In the genomic region with DNA sequence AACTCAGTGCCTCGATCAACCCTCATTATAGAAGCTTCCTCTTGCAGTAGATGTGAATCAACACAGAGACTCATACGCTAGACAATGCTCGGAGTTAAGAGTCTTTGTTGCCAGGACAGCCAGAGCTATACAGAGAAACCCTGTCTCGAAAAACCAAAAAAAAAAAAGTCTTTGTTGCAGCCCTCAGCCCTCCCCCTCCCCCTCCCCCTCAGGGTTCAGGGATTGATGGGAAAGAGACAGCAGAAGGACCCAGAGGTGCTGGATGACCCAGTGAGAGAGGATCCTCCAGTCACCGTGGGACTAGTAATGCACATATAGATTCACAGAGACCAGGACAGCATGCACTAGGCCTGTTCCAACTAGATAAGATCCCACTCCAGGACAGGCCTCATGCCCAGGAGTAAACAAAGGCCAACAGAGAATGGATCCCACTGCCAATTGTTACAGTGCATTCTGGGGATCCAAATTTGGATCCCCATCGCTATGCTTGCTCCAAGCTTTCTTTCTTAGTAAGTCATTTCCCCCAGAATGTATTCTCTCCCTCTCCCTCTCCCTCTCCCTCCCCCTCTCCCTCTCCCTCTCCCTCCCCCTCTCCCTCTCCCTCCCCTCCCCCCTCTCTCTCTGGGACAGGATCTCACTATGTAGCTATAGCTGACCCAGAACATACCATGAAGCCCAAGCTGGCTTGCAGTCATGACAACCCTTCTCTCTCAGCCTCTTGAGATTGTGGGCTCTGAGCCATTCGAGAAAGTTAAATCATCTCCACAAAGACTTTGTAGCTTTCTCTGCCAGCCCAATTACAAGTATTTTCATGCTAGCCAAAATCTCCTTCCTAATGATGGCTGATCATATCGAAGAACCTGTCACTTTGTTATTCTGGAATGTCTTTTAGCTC, we compare ENCODE assay signal across 10 mouse cellular contexts. TPM values are rescaled to one million over a fixed set of nuclear protein-coding genes. Genes with fewer than 3 reads are reported as not detected.
A peak's percentile ranks its signal among the peaks of the same experiment; 100 is the strongest.
DNase-seq lines count a peak whose midpoint lies in the region; ATAC-seq and TF ChIP-seq lines count a peak whose summit lies in the region.
"Had no signal": no experiment of that assay in that cellular context is flagged by ENCODE, and none has a peak within 500 bp of the region (broad histone marks: within the 10 kb centered on the region; RNA-seq: fewer than 3 reads in every experiment).

No protein-coding gene starts in this region.

- H3K27ac ChIP-seq in neural tube, embryonic 13.5 days (replicated peaks), result peak overlapping the region; percentile 75; the same call in 1 of the 2 replicates
- peak overlapping the region; percentile 81 for H3K27ac ChIP-seq in hindbrain, postnatal 0 days
- peak overlapping the region; percentile 55 for H3K27ac ChIP-seq in midbrain, embryonic 16.5 days (ENCODE audit: low read length)

- no peak for TF ChIP-seq CTCF in hindbrain, postnatal 0 days (IDR thresholded peaks at IDR 0.05; ENCODE audit: low read depth)

- no peaks in the 10 kb centered on the region for H3K36me3 ChIP-seq in neural tube, embryonic 13.5 days
- H3K36me3 ChIP-seq in hindbrain, postnatal 0 days (ENCODE audit: insufficient read depth, low read length), result no peaks in the 10 kb centered on the region
- H3K36me3 ChIP-seq in midbrain, embryonic 16.5 days (ENCODE audit: control insufficient read depth, insufficient read depth, low read length), result no peaks in the 10 kb centered on the region

- H3K4me2 ChIP-seq in neural tube, embryonic 13.5 days, result no peak overlapping the region
- H3K4me2 ChIP-seq in hindbrain, postnatal 0 days (ENCODE audit: low read depth, low read length), result no peak overlapping the region
- no peak overlapping the region for H3K4me2 ChIP-seq in midbrain, embryonic 16.5 days (ENCODE audit: low read length)

- no peak overlapping the region for H3K4me3 ChIP-seq in neural tube, embryonic 13.5 days
- H3K4me3 ChIP-seq in hindbrain, postnatal 0 days (ENCODE audit: low read length), result no peak overlapping the region
- no peak overlapping the region for H3K4me3 ChIP-seq in midbrain, embryonic 16.5 days (ENCODE audit: low read depth, low read length)
- H3K4me3 ChIP-seq: megakaryocyte, embryonic 14.5 days had no signal

- peaks cover 67% of the 10 kb centered on the region for H3K4me1 ChIP-seq in neural tube, embryonic 13.5 days (replicated peaks)
- H3K4me1 ChIP-seq in hindbrain, postnatal 0 days (ENCODE audit: insufficient read depth, low read length), result peaks cover 19% of the 10 kb centered on the region
- peaks cover 8% of the 10 kb centered on the region; the same call in 1 of the 2 replicates for H3K4me1 ChIP-seq in midbrain, embryonic 16.5 days (ENCODE audit: control insufficient read depth, insufficient read depth, low read length)

- no peak overlapping the region for H3K9ac ChIP-seq in neural tube, embryonic 13.5 days
- H3K9ac ChIP-seq in hindbrain, postnatal 0 days (replicated peaks; ENCODE audit: low read length), result no peak overlapping the region
- H3K9ac ChIP-seq in midbrain, embryonic 16.5 days (ENCODE audit: low read depth, low read length), result no peak overlapping the region

- ATAC-seq in neural tube, embryonic 13.5 days (ENCODE audit: low read depth), result no peak
- peak; percentile 39; the same call in 1 of the 2 replicates for ATAC-seq in hindbrain, postnatal 0 days
- no peak for ATAC-seq in midbrain, embryonic 16.5 days
- no peak for ATAC-seq in erythroblast, adult 5-6 weeks (replicated peaks; ENCODE audit: low FRiP score, poor library complexity, severe bottlenecking)

- 43% methylated on average over 8 of the region's 8 CpGs for WGBS in neural tube, embryonic 13.5 days
- WGBS in hindbrain, postnatal 0 days, result 43% methylated on average over 8 of the region's 8 CpGs
- WGBS in midbrain, embryonic 16.5 days, result 57% methylated on average over 8 of the region's 8 CpGs

- H3K9me3 ChIP-seq in neural tube, embryonic 13.5 days, result no peaks in the 10 kb centered on the region
- H3K9me3 ChIP-seq in hindbrain, postnatal 0 days (ENCODE audit: low read length), result no peaks in the 10 kb centered on the region
- H3K9me3 ChIP-seq in midbrain, embryonic 16.5 days (replicated peaks; ENCODE audit: control insufficient read depth, low read length, poor library complexity, severe bottlenecking), result no peaks in the 10 kb centered on the region

- no peak for DNase-seq in neural tube, embryonic 10.5 days (ENCODE audit: extremely low spot score, low spot score)
- peak; percentile 70 to 76 for DNase-seq in heart, adult 18-20 months
- DNase-seq in hindbrain, postnatal 0 days (ENCODE audit: low spot score), result peak; percentile 50
- no peak for DNase-seq in cerebellum, postnatal 36 days
- no peak for DNase-seq in layer of hippocampus, adult 9-10 months (ENCODE audit: low spot score)
- DNase-seq: adrenal gland, postnatal 25 days had no signal

- H3K27me3 ChIP-seq in neural tube, embryonic 13.5 days, result 0 out of 2 replicates have a peak, but pooled peaks cover 3% of the 10 kb centered on the region
- no peaks in the 10 kb centered on the region for H3K27me3 ChIP-seq in hindbrain, postnatal 0 days (ENCODE audit: insufficient read depth, low read length)
- no peaks in the 10 kb centered on the region for H3K27me3 ChIP-seq in midbrain, embryonic 16.5 days (ENCODE audit: control insufficient read depth, insufficient read depth, low read depth, low read length)

RNA-seq across cellular contexts. Expression of gene Slc1a3, which starts 52.2 kb away (rescaled TPM):
- 155 and 156 TPM in 2 replicates for polyA plus RNA-seq in neural tube, embryonic 13.5 days (2015; fragmentation: Nextera tagmentation; extraction: Ambion mirVana)
- 1 to 10 TPM; 1.2 to 3.5 TPM for total RNA-seq in heart, adult 18-20 months (2021)
- 320 and 325 TPM in 2 replicates for total RNA-seq in hindbrain, postnatal 0 days (2014; rRNA removed)
- 288 and 331 TPM in 2 replicates for polyA plus RNA-seq in hindbrain, postnatal 0 days (2015; fragmentation: Nextera tagmentation; extraction: Ambion mirVana)
- polyA plus RNA-seq in midbrain, embryonic 16.5 days (2015; fragmentation: Nextera tagmentation; extraction: Ambion mirVana), result 106 and 142 TPM in 2 replicates
- 0.38 and 0.84 TPM in 2 replicates for total RNA-seq in erythroblast, adult 5-6 weeks (2015; ENCODE audit: low replicate concordance)
- total RNA-seq in erythroblast, adult 5-6 weeks (2017; ENCODE audit: low replicate concordance), result 0.34 and 1.5 TPM in 2 replicates

Comparison
In these comparisons a context has a peak if more than half of its experiments do, and no peak if none do; other contexts are left out.
1. DNase-seq: peak in heart, adult 18-20 months (2 of 2) and hindbrain, postnatal 0 days (single experiment); none in neural tube, embryonic 10.5 days (single experiment), cerebellum, postnatal 36 days (0 of 2) and layer of hippocampus, adult 9-10 months (single experiment).
2. RNA of gene Slc1a3, which starts 52.2 kb away (total RNA-seq): 320 to 325 TPM in hindbrain, postnatal 0 days; 1.2 to 3.5 TPM in heart, adult 18-20 months and 0.34 to 1.5 TPM in erythroblast, adult 5-6 weeks; every median in the first group is over 10 times any median in the second.
3. Peak in every context shown above with its lines, with median percentiles within 50 percentile points of each other: H3K27ac ChIP-seq.